Mouse (Mus musculus) heart, adult 18-20 months (tissue): ENCODE data around the gene Hnf1a. TPM values are rescaled to one million over a fixed set of nuclear protein-coding genes. Genes with fewer than 3 reads are reported as not detected.

ENCODE experiments used
- DNase-seq, 2 experiments: peaks; one replicate each; pipeline ENCODE4 v3.0.0; 2021 to 2022; ENCODE audit warnings: mixed read lengths in 1 of 2
- total RNA-seq, 2 experiments: library from RNA; stranded (reverse); gene quantifications; 2 replicates each; pipeline ENCODE4 v1.2.3; 2021

Gene Hnf1a
- total RNA-seq, 2 experiments from 2014 or later: not detected

DNA sequence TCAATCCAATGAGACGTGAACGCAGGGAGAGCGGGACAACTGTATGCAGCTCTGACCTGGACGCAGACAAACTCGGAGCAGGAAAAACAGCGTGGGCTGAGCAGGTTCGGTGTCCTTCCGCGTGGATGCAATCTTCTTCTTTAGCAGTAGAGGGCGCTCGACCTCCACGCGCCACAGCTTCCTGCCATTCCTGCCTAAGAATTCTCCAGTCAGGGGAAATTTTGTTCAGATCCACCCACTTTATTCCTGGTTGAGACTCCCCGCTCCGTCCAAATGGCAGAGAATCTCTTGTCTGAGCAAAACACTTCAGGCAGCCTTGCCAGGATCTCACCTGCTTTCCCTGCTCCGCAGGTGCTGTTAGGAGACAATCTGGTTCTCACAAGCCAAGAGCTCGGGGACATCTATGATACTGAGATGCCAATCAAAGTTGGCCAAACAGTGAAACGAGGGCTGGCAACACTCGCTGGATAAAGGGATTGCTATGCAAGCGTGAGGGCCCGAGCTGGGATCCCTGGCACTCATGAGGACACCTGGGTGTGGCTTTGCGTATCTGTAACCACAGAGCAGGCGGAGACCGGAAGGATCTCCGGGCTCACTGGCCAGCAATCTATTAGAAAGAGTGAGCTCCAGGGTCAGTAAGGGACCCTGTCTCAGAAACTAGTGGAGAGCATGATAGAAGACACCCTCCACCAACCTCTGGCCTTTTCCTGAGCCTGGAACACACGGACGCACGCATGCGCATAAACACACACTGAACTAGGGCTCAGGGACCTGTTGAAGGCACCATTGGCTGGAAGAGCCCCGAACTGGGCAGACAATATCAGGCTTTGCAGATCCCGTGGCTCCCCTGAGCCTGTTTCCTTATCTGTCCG, 8.6 kb upstream of the Hnf1a start:
- DNase-seq: peak; percentile 79 to 85

GRCm38 (mm10) chr5:114978888-114979249, 8.0 kb upstream of the Hnf1a start:
- no peak for DNase-seq

- peak in 1 of 2 experiments; percentile 12 for DNase-seq
Observed at GRCm38 (mm10) chr5:114978473-114978872, 7.6 kb upstream of the Hnf1a start.

- no peak for DNase-seq
Observed at GRCm38 (mm10) chr5:114976935-114977334, 6.0 kb upstream of the Hnf1a start.

DNA sequence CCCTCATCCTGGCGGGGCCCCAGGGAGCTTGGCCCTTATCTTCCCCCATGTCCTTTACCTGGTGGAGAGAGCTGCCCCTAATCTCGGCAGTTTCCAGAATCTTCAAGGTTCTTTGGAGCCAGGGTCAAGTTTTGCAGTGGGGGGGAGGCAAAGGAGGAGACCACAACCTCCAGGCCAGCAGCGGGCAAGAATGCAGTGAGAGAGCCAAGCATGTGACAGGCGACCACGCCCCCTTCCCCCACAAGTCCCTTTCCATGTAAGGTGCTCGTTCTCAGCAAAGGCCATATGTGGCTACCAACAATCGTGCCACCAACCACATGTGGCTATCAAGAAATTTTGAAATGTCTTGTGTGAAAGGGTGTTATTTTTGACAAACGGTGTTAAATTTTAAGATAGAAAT, 2.2 kb upstream of the Hnf1a start:
- no peak for DNase-seq

DNA sequence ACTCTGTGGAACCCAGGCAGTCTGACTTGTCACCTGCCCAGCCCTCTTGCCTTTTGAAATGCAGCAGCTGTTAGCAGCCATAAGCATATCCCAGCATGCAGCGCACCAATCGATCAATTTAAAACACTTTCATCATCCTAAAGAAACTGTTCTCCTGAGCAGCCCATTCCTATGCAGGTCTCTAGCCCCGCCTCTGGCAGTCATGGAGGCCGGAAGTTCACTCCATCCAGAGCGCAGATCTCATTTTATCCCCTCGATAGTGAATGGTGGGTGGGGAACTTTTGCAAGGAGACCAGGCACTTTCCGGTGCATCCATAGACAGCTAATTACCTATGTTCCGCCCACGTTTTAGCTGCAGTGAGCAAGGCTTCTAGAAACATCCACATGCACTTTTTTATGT, 1.3 kb upstream of the Hnf1a start:
- no peak for DNase-seq

DNA sequence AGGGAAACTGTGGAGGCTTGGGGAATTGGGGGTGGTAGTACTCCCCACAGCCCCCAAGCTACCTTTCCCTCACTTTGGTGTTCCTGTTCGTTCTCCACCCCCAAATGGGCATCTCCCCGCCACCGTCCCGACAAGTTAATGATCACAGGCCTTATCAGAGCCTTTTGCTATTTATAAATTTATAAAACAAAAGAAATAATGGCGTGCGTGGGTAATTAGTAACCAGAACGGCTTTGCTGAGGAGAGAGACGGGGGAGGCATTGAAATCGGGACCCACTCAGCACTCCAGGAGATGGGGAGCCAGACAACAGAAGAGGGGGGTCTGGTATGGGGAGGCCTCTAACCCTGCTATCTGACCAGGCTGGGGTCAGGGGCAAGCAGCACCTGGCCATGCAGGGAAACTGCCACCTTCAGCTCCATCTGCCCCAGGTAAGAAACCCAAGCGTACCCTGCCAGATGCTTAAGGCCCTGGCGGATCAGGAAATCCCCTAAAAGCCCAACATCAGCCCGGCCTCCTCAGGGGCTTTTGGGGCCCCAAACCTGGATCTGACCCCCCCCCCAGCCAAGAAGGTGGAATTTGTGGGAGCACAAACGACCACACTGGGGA, 1.2 kb downstream of the Hnf1a start:
- DNase-seq: no peak

- no peak for DNase-seq
Observed at GRCm38 (mm10) chr5:114969064-114969463, 1.8 kb downstream of the Hnf1a start.

DNA sequence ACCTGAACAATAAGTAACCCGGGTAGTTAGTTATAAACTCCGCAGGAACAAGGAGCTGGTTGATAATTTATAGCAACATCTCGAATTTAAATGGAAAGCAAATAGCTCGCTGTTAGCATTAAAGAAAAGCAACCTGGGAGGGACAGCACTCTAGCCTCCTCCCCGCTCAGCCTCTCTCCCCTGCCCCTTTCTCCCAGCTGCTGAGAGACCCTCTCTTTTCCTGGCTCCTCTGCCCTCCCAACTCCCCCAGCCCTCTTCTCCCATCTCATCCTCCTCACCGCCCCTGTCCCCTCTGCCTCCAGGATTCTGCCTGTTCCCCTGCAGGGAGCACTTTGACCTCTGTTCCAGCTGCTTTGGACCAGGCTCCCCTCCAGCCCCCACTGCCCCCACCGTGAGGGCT, 2.2 kb downstream of the Hnf1a start:
- no peak for DNase-seq

GRCm38 (mm10) chr5:114967523-114968268, 3.2 kb downstream of the Hnf1a start:
- no peak for DNase-seq

- DNase-seq: no peak
Observed at GRCm38 (mm10) chr5:114964967-114965898, 5.7 kb downstream of the Hnf1a start.

DNA sequence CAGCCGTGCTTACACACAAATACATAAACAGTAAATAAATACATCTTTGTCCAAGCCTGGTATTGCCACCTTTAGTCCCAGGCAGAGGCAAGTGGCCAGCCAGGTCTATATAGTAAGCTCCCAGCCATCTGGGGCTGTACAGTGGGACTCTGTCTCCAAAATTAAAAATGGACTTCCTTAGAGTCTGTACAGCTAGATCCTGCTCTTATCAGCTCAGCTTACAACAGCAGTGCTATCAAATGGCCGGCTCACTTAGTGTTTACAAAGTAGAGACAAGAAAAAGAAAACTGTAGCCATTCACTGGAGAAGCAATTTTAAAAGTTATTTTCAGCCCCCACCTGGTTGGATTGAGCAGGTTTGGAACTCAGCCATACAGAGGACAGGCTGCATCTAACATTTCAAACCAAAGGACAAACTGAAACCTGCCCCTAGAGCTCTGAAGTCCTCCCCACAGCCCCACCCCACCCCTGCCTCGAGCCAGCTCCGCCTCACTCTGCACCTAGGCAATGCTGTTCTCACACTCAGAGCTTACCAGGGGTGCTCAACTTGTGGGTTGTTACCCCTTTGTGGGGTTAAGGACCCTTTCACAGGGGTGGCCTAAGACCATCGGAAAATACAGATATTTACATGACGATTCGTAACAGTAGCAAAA, 6.5 kb downstream of the Hnf1a start:
- no peak for DNase-seq

- DNase-seq: no peak
Observed at GRCm38 (mm10) chr5:114961590-114962360, 9.1 kb downstream of the Hnf1a start.

DNA sequence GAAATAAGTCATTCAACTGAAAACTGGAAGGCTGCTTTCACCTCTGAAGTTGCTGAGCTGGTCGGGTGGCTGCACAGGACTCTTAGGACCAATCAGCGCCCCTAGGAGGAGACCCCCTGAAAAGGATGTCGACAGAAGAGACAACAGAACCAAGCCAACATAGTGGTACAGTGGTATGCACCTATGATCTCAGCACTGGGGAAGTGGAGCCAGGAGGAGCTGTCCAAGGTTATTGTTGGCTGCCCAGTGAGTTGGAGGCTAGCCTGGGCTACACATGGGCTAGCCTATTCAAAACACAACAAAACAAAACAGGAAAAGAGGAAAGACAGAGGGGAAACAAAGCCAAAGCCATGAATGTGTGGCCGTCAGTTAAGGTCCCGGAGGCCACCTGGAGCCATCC, 12.8 kb downstream of the Hnf1a start:
- DNase-seq: no peak

DNA sequence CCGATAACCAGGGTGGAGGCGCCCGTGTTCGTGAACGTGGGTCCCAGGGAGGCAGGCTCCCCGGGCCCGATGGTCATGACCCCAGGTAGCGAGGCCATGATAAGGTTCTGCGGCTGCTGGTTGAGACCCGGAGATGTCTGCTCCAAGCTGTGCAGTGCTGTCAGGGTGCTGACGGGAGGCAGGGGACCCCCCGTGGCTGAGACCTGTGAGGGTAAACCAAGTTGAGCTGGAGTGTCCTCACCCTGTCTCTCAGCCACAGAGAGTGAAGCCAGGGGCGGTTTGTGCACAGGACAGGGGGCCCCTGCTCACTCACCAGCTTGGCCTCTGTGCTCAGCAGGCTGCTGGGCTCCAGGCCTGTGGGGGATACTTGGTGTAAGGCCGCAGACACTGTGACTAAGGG, 17.6 kb downstream of the Hnf1a start:
- no peak for DNase-seq

DNA sequence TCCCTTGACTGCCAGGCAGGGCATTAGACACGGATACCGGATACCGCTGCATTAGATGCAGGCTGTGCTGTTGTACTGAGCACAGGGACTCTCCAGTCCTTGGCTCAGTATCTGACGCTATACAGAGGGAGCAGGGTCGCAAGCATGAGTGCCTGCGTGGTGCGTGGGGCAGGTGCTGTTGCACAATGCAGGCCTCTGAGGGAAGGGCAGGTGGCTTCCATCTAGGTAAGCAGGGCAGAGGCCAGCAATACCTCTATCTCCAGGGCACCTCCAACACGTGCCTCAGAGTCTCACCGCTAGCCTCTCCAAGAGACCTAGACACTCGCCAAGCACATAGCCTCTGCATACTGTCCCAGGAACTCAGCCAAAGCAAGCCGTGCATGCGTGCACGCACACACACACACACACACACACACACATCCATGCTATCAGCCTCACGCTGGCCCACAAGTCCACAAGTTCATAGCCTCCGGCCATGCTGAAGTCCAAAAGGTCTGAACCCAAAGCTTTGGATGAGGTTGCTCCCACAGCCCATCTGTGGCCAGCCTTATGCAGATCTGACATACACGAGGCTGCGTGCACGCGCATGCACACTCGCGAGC, 19.5 kb downstream of the Hnf1a start:
- no peak for DNase-seq

GRCm38 (mm10) chr5:114950669-114951068, 20.2 kb downstream of the Hnf1a start:
- no peak for DNase-seq

DNA sequence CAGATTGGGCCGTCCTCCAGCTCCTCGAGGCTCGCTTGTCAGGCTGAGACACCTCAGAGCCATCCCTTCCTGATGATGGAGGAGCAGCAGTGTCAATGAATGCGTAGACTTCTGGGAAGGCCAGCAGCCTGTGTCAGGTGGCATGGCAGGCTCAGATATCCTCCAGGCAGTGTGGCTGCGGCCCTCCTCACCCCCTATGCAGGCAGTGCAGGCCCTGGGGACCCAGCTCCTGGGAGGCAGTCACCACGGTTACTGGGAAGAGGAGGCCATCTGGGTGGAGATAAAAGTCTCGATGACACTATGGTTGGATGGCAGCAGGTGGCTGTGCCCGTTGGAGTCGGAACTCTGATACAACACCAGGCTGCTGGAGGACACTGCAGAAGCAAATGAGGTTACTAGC, 21.1 kb downstream of the Hnf1a start:
- DNase-seq: no peak

DNA sequence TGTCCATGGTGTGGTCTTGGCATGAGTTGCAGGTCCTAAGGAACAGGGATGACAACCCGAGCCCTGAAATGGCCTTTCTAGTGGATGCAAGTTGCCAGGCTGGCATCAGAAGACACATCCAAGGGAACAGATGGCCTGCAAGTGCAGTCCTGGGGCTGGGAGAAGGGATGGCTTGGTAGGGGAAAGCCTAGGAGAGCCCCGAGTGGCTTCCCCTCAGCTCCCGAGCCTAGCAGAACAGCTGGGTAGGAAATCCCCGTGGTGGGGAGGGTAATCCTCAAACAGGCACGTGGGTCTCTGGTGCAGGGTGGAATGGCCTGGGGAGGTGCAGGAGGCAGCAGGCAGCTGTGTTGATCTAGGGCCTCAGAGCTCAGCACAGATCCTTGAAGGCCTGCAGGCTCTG, 21.6 kb downstream of the Hnf1a start:
- no peak for DNase-seq

DNA sequence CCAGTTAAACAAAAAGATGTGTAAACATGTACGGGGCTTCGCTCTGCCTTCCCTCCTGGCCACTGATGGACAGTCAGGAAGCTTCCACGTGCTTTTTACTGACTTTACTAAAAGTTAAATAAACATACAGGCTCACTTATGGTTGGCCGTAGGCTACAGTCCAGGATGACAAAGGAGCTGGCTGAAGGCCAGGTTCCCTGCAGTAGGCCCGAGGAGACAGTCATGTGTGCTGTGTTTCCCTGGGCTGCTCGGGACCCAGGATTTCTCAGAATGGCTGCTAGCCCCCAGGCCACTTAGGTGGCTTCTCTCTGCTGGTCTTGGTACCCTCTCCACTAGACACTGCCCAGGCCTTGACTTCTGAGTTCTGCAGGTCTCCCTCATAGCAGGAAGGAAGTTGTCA, 22.0 kb downstream of the Hnf1a start:
- DNase-seq: peak; percentile 49 to 61
